Mouse (Mus musculus) layer of hippocampus, adult 9-10 months (tissue): ENCODE results near the gene Rnaseh2a.

ENCODE experiments used
- DNase-seq: peaks from one replicate; pipeline ENCODE4 v3.0.0; 2022; ENCODE audit warnings: low spot score

Gene Rnaseh2a

GRCm38 (mm10) chr8:84967532-84968304 lies 1.8 kb downstream of the Rnaseh2a start:
- no peak for DNase-seq

GRCm38 (mm10) chr8:84966603-84967002 lies 3.0 kb downstream of the Rnaseh2a start:
- DNase-seq, result no peak

- no peak for DNase-seq
Measured at GRCm38 (mm10) chr8:84965731-84966291, 3.8 kb downstream of the Rnaseh2a start.

- DNase-seq, result no peak
Measured at GRCm38 (mm10) chr8:84963952-84964351, 5.6 kb downstream of the Rnaseh2a start.

- no peak for DNase-seq
Measured at GRCm38 (mm10) chr8:84959811-84960210, 9.8 kb downstream of the Rnaseh2a start.

GRCm38 (mm10) chr8:84956768-84957167 lies 12.8 kb downstream of the Rnaseh2a start:
- no peak for DNase-seq

GRCm38 (mm10) chr8:84952612-84953255 lies 16.8 kb downstream of the Rnaseh2a start:
- DNase-seq, result no peak

- no peak for DNase-seq
Measured at GRCm38 (mm10) chr8:84949753-84950152, 19.8 kb downstream of the Rnaseh2a start.

- no peak for DNase-seq
Measured at GRCm38 (mm10) chr8:84947241-84947545, 22.4 kb downstream of the Rnaseh2a start.

- DNase-seq, result no peak
Measured at GRCm38 (mm10) chr8:84946528-84947240, 22.9 kb downstream of the Rnaseh2a start, which contains the start of gene Rtbdn. TSS of gene Rtbdn (plus strand) at chr8:84946991.

- DNase-seq, result no peak
Measured at GRCm38 (mm10) chr8:84945633-84946527, 23.7 kb downstream of the Rnaseh2a start.

- no peak for DNase-seq
Measured at GRCm38 (mm10) chr8:84945235-84945632, 24.3 kb downstream of the Rnaseh2a start.

- no peak for DNase-seq
Measured at GRCm38 (mm10) chr8:84944478-84945160, 24.9 kb downstream of the Rnaseh2a start.

- DNase-seq, result no peak
Measured at GRCm38 (mm10) chr8:84943699-84944098, 25.9 kb downstream of the Rnaseh2a start.

- DNase-seq, result no peak
Measured at GRCm38 (mm10) chr8:84937620-84938485, 31.7 kb downstream of the Rnaseh2a start.

GRCm38 (mm10) chr8:84936962-84937546 lies 32.5 kb downstream of the Rnaseh2a start, which contains the start of gene Mast1:
TSS of gene Mast1 (minus strand) at chr8:84937359.
- DNase-seq, result no peak

GRCm38 (mm10) chr8:84936041-84936961 lies 33.3 kb downstream of the Rnaseh2a start:
- no peak for DNase-seq

- no peak for DNase-seq
Measured at GRCm38 (mm10) chr8:84935489-84935888, 34.1 kb downstream of the Rnaseh2a start.
